Mouse (Mus musculus): ENCODE data around the gene Parp3. TPM values are rescaled to one million over a fixed set of nuclear protein-coding genes. Genes with fewer than 3 reads are reported as not detected.

Gene Parp3
- polyA plus RNA-seq (2012; fragmentation: generic; extraction: Trizol), result 26.8 TPM
- long read RNA-seq, experiment 1, transcript Parp3-203 (11 exons, 2,495 nt), result major isoform, 11 of 30 reads
- long read RNA-seq, experiment 1, partial matches to known transcripts, result 4 of 30 reads
- long read RNA-seq, experiment 1, other reads (novel, unspliced or antisense), result 9 of 30 reads
- long read RNA-seq, experiment 2, transcript Parp3-203 (11 exons, 2,495 nt), result major isoform, 38 of 94 reads
- long read RNA-seq, experiment 2, transcript Parp3-202 (11 exons, 2,030 nt), result minor isoform, 6 of 94 reads
- long read RNA-seq, experiment 2, transcript Parp3-201 (11 exons, 2,962 nt), result minor isoform, 15 of 94 reads
- long read RNA-seq, experiment 2, partial matches to known transcripts, result 4 of 94 reads
- long read RNA-seq, experiment 2, other reads (novel, unspliced or antisense), result 31 of 94 reads

- peaks cover 18% of the 10 kb centered on the region for H3K79me3 ChIP-seq (ENCODE audit: low read depth)
- H3K36me3 ChIP-seq (ENCODE audit: control insufficient read depth, insufficient read depth), result peaks cover 5% of the 10 kb centered on the region
- peaks cover 53% of the 10 kb centered on the region for H3K79me2 ChIP-seq (ENCODE audit: control insufficient read depth, insufficient read depth)
- peak within 1 kb of the TSS; percentile 83 for H3ac ChIP-seq (ENCODE audit: control insufficient read depth, insufficient read length, low read depth)
- no peaks in the 10 kb centered on the region for H3K27me3 ChIP-seq (ENCODE audit: control insufficient read depth, insufficient read depth, insufficient read length)
- TF ChIP-seq CTCF (IDR thresholded peaks at IDR 0.05; ENCODE audit: control insufficient read depth, insufficient read depth, insufficient read length) (peak; percentile 95), MYOD1 (IDR thresholded peaks at IDR 0.05; ENCODE audit: control insufficient read depth, insufficient read length, low read depth) (no peak), CEBPB (IDR thresholded peaks at IDR 0.05; ENCODE audit: low read depth) (no peak), MYOG (IDR thresholded peaks at IDR 0.05; ENCODE audit: control insufficient read depth, extremely low read depth, insufficient read length) (no peak), USF1 (IDR thresholded peaks at IDR 0.05; ENCODE audit: low read depth) (no peak), MAX (IDR thresholded peaks at IDR 0.05) (peak; percentile 84), FOSL1 (IDR thresholded peaks at IDR 0.05; ENCODE audit: insufficient read depth, low read length, poor library complexity, severe bottlenecking) (no peak)
- H3K4me3 ChIP-seq (ENCODE audit: insufficient read depth, poor library complexity, severe bottlenecking), result peak within 1 kb of the TSS; percentile 61
Measured at GRCm38 (mm10) chr9:106476924-106477484, at the start of gene Parp3. TSS of gene Parp3 (minus strand) at chr9:106476949.

- TF ChIP-seq USF1 (IDR thresholded peaks at IDR 0.05; ENCODE audit: low read depth) (no peak), CTCF (IDR thresholded peaks at IDR 0.05; ENCODE audit: control insufficient read depth, insufficient read depth, insufficient read length) (no peak), CEBPB (IDR thresholded peaks at IDR 0.05; ENCODE audit: low read depth) (no peak), FOSL1 (IDR thresholded peaks at IDR 0.05; ENCODE audit: insufficient read depth, low read length, poor library complexity, severe bottlenecking) (no peak), MYOD1 (IDR thresholded peaks at IDR 0.05; ENCODE audit: control insufficient read depth, insufficient read length, low read depth) (no peak), MAX (IDR thresholded peaks at IDR 0.05) (no peak), MYOG (IDR thresholded peaks at IDR 0.05; ENCODE audit: control insufficient read depth, extremely low read depth, insufficient read length) (no peak)
- H3K79me2 ChIP-seq (ENCODE audit: control insufficient read depth, insufficient read depth), result no peaks in the 10 kb centered on the region
- no peaks in the 10 kb centered on the region for H3K79me3 ChIP-seq (ENCODE audit: low read depth)
- peaks cover 33% of the 10 kb centered on the region for H3K27me3 ChIP-seq (ENCODE audit: control insufficient read depth, insufficient read depth, insufficient read length)
- H3K36me3 ChIP-seq (ENCODE audit: control insufficient read depth, insufficient read depth), result no peaks in the 10 kb centered on the region
- H3ac ChIP-seq (ENCODE audit: control insufficient read depth, insufficient read length, low read depth), result no peak overlapping the region
- H3K4me3 ChIP-seq (ENCODE audit: insufficient read depth, poor library complexity, severe bottlenecking), result no peak overlapping the region
Measured at GRCm38 (mm10) chr9:106519909-106520308, 43.2 kb upstream of the Parp3 start.

GRCm38 (mm10) chr9:106519433-106519832 is 42.7 kb upstream of the Parp3 start:
- peaks cover 33% of the 10 kb centered on the region for H3K27me3 ChIP-seq (ENCODE audit: control insufficient read depth, insufficient read depth, insufficient read length)
- no peaks in the 10 kb centered on the region for H3K79me2 ChIP-seq (ENCODE audit: control insufficient read depth, insufficient read depth)
- H3K4me3 ChIP-seq (ENCODE audit: insufficient read depth, poor library complexity, severe bottlenecking), result no peak overlapping the region
- no peaks in the 10 kb centered on the region for H3K79me3 ChIP-seq (ENCODE audit: low read depth)
- H3ac ChIP-seq (ENCODE audit: control insufficient read depth, insufficient read length, low read depth), result no peak overlapping the region
- no peaks in the 10 kb centered on the region for H3K36me3 ChIP-seq (ENCODE audit: control insufficient read depth, insufficient read depth)
- no peak for TF ChIP-seq FOSL1 (IDR thresholded peaks at IDR 0.05; ENCODE audit: insufficient read depth, low read length, poor library complexity, severe bottlenecking)
- no peak for TF ChIP-seq USF1 (IDR thresholded peaks at IDR 0.05; ENCODE audit: low read depth)
- no peak for TF ChIP-seq CEBPB (IDR thresholded peaks at IDR 0.05; ENCODE audit: low read depth)
- TF ChIP-seq CTCF (IDR thresholded peaks at IDR 0.05; ENCODE audit: control insufficient read depth, insufficient read depth, insufficient read length), result no peak
- TF ChIP-seq MAX (IDR thresholded peaks at IDR 0.05), result no peak
- TF ChIP-seq MYOG (IDR thresholded peaks at IDR 0.05; ENCODE audit: control insufficient read depth, extremely low read depth, insufficient read length), result no peak
- TF ChIP-seq MYOD1 (IDR thresholded peaks at IDR 0.05; ENCODE audit: control insufficient read depth, insufficient read length, low read depth), result no peak

GRCm38 (mm10) chr9:106514273-106514672 is 37.5 kb upstream of the Parp3 start, which contains the start of gene Iqcf5:
TSS of gene Iqcf5 (plus strand) at chr9:106514573.
- no peak within 1 kb of the TSS for H3ac ChIP-seq (ENCODE audit: control insufficient read depth, insufficient read length, low read depth)
- H3K79me2 ChIP-seq (ENCODE audit: control insufficient read depth, insufficient read depth), result no peaks in the 10 kb centered on the region
- no peak for TF ChIP-seq MAX (IDR thresholded peaks at IDR 0.05)
- TF ChIP-seq MYOG (IDR thresholded peaks at IDR 0.05; ENCODE audit: control insufficient read depth, extremely low read depth, insufficient read length), result no peak
- no peak for TF ChIP-seq FOSL1 (IDR thresholded peaks at IDR 0.05; ENCODE audit: insufficient read depth, low read length, poor library complexity, severe bottlenecking)
- no peak for TF ChIP-seq MYOD1 (IDR thresholded peaks at IDR 0.05; ENCODE audit: control insufficient read depth, insufficient read length, low read depth)
- H3K4me3 ChIP-seq (ENCODE audit: insufficient read depth, poor library complexity, severe bottlenecking), result no peak within 1 kb of the TSS
- H3K79me3 ChIP-seq (ENCODE audit: low read depth), result no peaks in the 10 kb centered on the region
- peaks cover 30% of the 10 kb centered on the region for H3K27me3 ChIP-seq (ENCODE audit: control insufficient read depth, insufficient read depth, insufficient read length)
- H3K36me3 ChIP-seq (ENCODE audit: control insufficient read depth, insufficient read depth), result no peaks in the 10 kb centered on the region

GRCm38 (mm10) chr9:106513566-106513965 is 36.8 kb upstream of the Parp3 start:
- no peak overlapping the region for H3ac ChIP-seq (ENCODE audit: control insufficient read depth, insufficient read length, low read depth)
- H3K4me3 ChIP-seq (ENCODE audit: insufficient read depth, poor library complexity, severe bottlenecking), result no peak overlapping the region
- no peaks in the 10 kb centered on the region for H3K36me3 ChIP-seq (ENCODE audit: control insufficient read depth, insufficient read depth)
- H3K79me2 ChIP-seq (ENCODE audit: control insufficient read depth, insufficient read depth), result no peaks in the 10 kb centered on the region
- no peaks in the 10 kb centered on the region for H3K79me3 ChIP-seq (ENCODE audit: low read depth)
- peaks cover 30% of the 10 kb centered on the region for H3K27me3 ChIP-seq (ENCODE audit: control insufficient read depth, insufficient read depth, insufficient read length)
- TF ChIP-seq MYOG (IDR thresholded peaks at IDR 0.05; ENCODE audit: control insufficient read depth, extremely low read depth, insufficient read length), result no peak
- no peak for TF ChIP-seq CEBPB (IDR thresholded peaks at IDR 0.05; ENCODE audit: low read depth)
- TF ChIP-seq FOSL1 (IDR thresholded peaks at IDR 0.05; ENCODE audit: insufficient read depth, low read length, poor library complexity, severe bottlenecking), result no peak
- TF ChIP-seq MAX (IDR thresholded peaks at IDR 0.05), result no peak
- no peak for TF ChIP-seq USF1 (IDR thresholded peaks at IDR 0.05; ENCODE audit: low read depth)
- no peak for TF ChIP-seq MYOD1 (IDR thresholded peaks at IDR 0.05; ENCODE audit: control insufficient read depth, insufficient read length, low read depth)
- TF ChIP-seq CTCF (IDR thresholded peaks at IDR 0.05; ENCODE audit: control insufficient read depth, insufficient read depth, insufficient read length), result no peak
